Mouse (Mus musculus): Measurements from ENCODE around the gene Gpc1. TPM values are rescaled to one million over a fixed set of nuclear protein-coding genes. Genes with fewer than 3 reads are reported as not detected.

The Gpc1 gene
- polyA plus RNA-seq, 1 experiment from 2014 or later: 82.4 TPM

- Histone ChIP-seq H3K27ac (replicated peaks) (no peak overlapping the region), H3K4me3 (no peak overlapping the region), H3K4me1 (no peaks in the 10 kb centered on the region), H3K27me3 (peaks cover 17% of the 10 kb centered on the region; the same call in 1 of the 2 replicates), H3K9ac (replicated peaks) (no peak overlapping the region), H3K36me3 (no peaks in the 10 kb centered on the region), H3K4me2 (replicated peaks) (no peak overlapping the region), H3K9me3 (no peaks in the 10 kb centered on the region)
- peak; percentile 70 for ATAC-seq (ENCODE audit: low FRiP score, low read depth)
- WGBS: 8% methylated on average over 3 of the region's 3 CpGs
Measured at GRCm38 (mm10) chr1:92895089-92895488, 63.6 kb downstream of the Gpc1 start.

GRCm38 (mm10) chr1:92902786-92903185 lies 71.3 kb downstream of the Gpc1 start, which contains the start of gene Ankmy1:
TSS of gene Ankmy1 (minus strand) at chr1:92902906.
- peak; percentile 39 for ATAC-seq (ENCODE audit: low FRiP score, low read depth)
- H3K36me3 ChIP-seq: no peaks in the 10 kb centered on the region
- H3K9me3 ChIP-seq: no peaks in the 10 kb centered on the region
- H3K27me3 ChIP-seq: peaks cover 29% of the 10 kb centered on the region
- H3K4me1 ChIP-seq: peaks cover 17% of the 10 kb centered on the region
- H3K9ac ChIP-seq (replicated peaks): no peak within 1 kb of the TSS
- no peak within 1 kb of the TSS for H3K27ac ChIP-seq (replicated peaks)
- H3K4me2 ChIP-seq (replicated peaks): peak within 1 kb of the TSS; percentile 50
- 1% methylated on average over 15 of the region's 15 CpGs for WGBS
- H3K4me3 ChIP-seq: peak within 1 kb of the TSS; percentile 30

GRCm38 (mm10) chr1:92903627-92904026 lies 72.2 kb downstream of the Gpc1 start:
- peaks cover 37% of the 10 kb centered on the region for H3K27me3 ChIP-seq
- WGBS: 79% methylated on average over 4 of the region's 4 CpGs
- H3K4me1 ChIP-seq: peaks cover 21% of the 10 kb centered on the region
- no peak overlapping the region for H3K9ac ChIP-seq (replicated peaks)
- H3K27ac ChIP-seq (replicated peaks): no peak overlapping the region
- no peak for ATAC-seq (ENCODE audit: low FRiP score, low read depth)
- H3K4me2 ChIP-seq (replicated peaks): no peak overlapping the region
- H3K4me3 ChIP-seq: no peak overlapping the region
- no peaks in the 10 kb centered on the region for H3K9me3 ChIP-seq
- H3K36me3 ChIP-seq: no peaks in the 10 kb centered on the region

- Histone ChIP-seq H3K27me3 (peaks cover 38% of the 10 kb centered on the region), H3K36me3 (no peaks in the 10 kb centered on the region), H3K9me3 (no peaks in the 10 kb centered on the region), H3K4me3 (no peak overlapping the region), H3K27ac (replicated peaks) (no peak overlapping the region), H3K4me1 (peaks cover 34% of the 10 kb centered on the region), H3K9ac (replicated peaks) (no peak overlapping the region), H3K4me2 (replicated peaks) (no peak overlapping the region)
- ATAC-seq (ENCODE audit: low FRiP score, low read depth): no peak
- WGBS: 89% methylated on average over 2 of the region's 2 CpGs
Measured at GRCm38 (mm10) chr1:92905703-92906310, 74.4 kb downstream of the Gpc1 start.

GRCm38 (mm10) chr1:92906779-92907631 lies 75.6 kb downstream of the Gpc1 start, which contains the start of gene Dusp28:
TSS of gene Dusp28 (plus strand) at chr1:92906981.
- under 1% methylated on average over 81 of the region's 81 CpGs for WGBS
- H3K9me3 ChIP-seq: no peaks in the 10 kb centered on the region
- peak; percentile 86 for ATAC-seq (ENCODE audit: low FRiP score, low read depth)
- H3K36me3 ChIP-seq: no peaks in the 10 kb centered on the region
- peak within 1 kb of the TSS; percentile 60 for H3K9ac ChIP-seq (replicated peaks)
- H3K4me1 ChIP-seq: peaks cover 41% of the 10 kb centered on the region
- peak within 1 kb of the TSS; percentile 78 for H3K4me3 ChIP-seq
- peaks cover 26% of the 10 kb centered on the region for H3K27me3 ChIP-seq
- peak within 1 kb of the TSS; percentile 87 for H3K27ac ChIP-seq (replicated peaks)
- peak within 1 kb of the TSS; percentile 66 for H3K4me2 ChIP-seq (replicated peaks)

GRCm38 (mm10) chr1:92907632-92908360 lies 76.4 kb downstream of the Gpc1 start:
- peak overlapping the region; percentile 78 for H3K4me3 ChIP-seq
- no peak for ATAC-seq (ENCODE audit: low FRiP score, low read depth)
- 51% methylated on average over 20 of the region's 20 CpGs for WGBS
- H3K27ac ChIP-seq (replicated peaks): peak overlapping the region; percentile 87
- peak overlapping the region; percentile 66 for H3K4me2 ChIP-seq (replicated peaks)
- peaks cover 20% of the 10 kb centered on the region for H3K27me3 ChIP-seq
- H3K9ac ChIP-seq (replicated peaks): peak overlapping the region; percentile 60
- no peaks in the 10 kb centered on the region for H3K36me3 ChIP-seq
- H3K4me1 ChIP-seq: peaks cover 43% of the 10 kb centered on the region
- no peaks in the 10 kb centered on the region for H3K9me3 ChIP-seq

- no peak for ATAC-seq (ENCODE audit: low FRiP score, low read depth)
- Histone ChIP-seq H3K4me3 (no peak overlapping the region), H3K27ac (replicated peaks) (no peak overlapping the region), H3K9ac (replicated peaks) (no peak overlapping the region), H3K4me2 (replicated peaks) (no peak overlapping the region), H3K36me3 (no peaks in the 10 kb centered on the region), H3K27me3 (peaks cover 20% of the 10 kb centered on the region), H3K9me3 (no peaks in the 10 kb centered on the region), H3K4me1 (peaks cover 41% of the 10 kb centered on the region)
- WGBS: 89% methylated on average over 3 of the region's 3 CpGs
Measured at GRCm38 (mm10) chr1:92908664-92909063, 77.2 kb downstream of the Gpc1 start.

- peaks cover 41% of the 10 kb centered on the region for H3K4me1 ChIP-seq
- peaks cover 20% of the 10 kb centered on the region for H3K27me3 ChIP-seq
- H3K27ac ChIP-seq (replicated peaks): no peak overlapping the region
- no peak overlapping the region for H3K4me3 ChIP-seq
- H3K9ac ChIP-seq (replicated peaks): no peak overlapping the region
- 72% methylated on average over 4 of the region's 4 CpGs for WGBS
- ATAC-seq (ENCODE audit: low FRiP score, low read depth): no peak
- no peak overlapping the region for H3K4me2 ChIP-seq (replicated peaks)
- no peaks in the 10 kb centered on the region for H3K36me3 ChIP-seq
- no peaks in the 10 kb centered on the region for H3K9me3 ChIP-seq
Measured at GRCm38 (mm10) chr1:92909068-92909467, 77.6 kb downstream of the Gpc1 start.

MicroRNAs within 50 kb of the gene (microRNA counts, 519-probe panel; counts per million panel counts)
- microRNA mmu-miR-149: 6,979 counts per million, percentile 77 among the panel's probes with 10 or more counts

Small RNAs within 50 kb of the gene (microRNA-seq; reads per million reads assigned to microRNA genes)
- 14,415 reads per million, percentile 97 among the genes with 10 or more reads in this experiment for gene Mir149

Other genes with a start within 250 kb of the Gpc1 start
- gene Olfr1412, start 245.9 kb upstream of the Gpc1 start, polyA plus RNA-seq (2016; fragmentation: Nextera tagmentation; extraction: Ambion mirVana): not detected in 2 replicates
- not detected in 2 replicates for gene Olfr1411, start 237.2 kb upstream of the Gpc1 start, polyA plus RNA-seq (2016; fragmentation: Nextera tagmentation; extraction: Ambion mirVana)
- gene Olfr1410, start 225.9 kb upstream of the Gpc1 start, polyA plus RNA-seq (2016; fragmentation: Nextera tagmentation; extraction: Ambion mirVana): not detected in 2 replicates
- 0.10 TPM in 1 of 2 replicates, not detected in the other for gene Olfr12, start 213.9 kb upstream of the Gpc1 start, polyA plus RNA-seq (2016; fragmentation: Nextera tagmentation; extraction: Ambion mirVana)
- gene Cops9, start 189.7 kb upstream of the Gpc1 start, polyA plus RNA-seq (2016; fragmentation: Nextera tagmentation; extraction: Ambion mirVana): 389 and 410 TPM in 2 replicates
- not detected in 2 replicates for gene Otos, start 182.8 kb upstream of the Gpc1 start, polyA plus RNA-seq (2016; fragmentation: Nextera tagmentation; extraction: Ambion mirVana)
- 0.45 and 0.80 TPM in 2 replicates for gene Ankmy1, start 71.3 kb downstream of the Gpc1 start, polyA plus RNA-seq (2016; fragmentation: Nextera tagmentation; extraction: Ambion mirVana)
- 14.6 and 16.7 TPM in 2 replicates for gene Dusp28, start 75.3 kb downstream of the Gpc1 start, polyA plus RNA-seq (2016; fragmentation: Nextera tagmentation; extraction: Ambion mirVana)
- gene Rnpepl1, start 79.1 kb downstream of the Gpc1 start, polyA plus RNA-seq (2016; fragmentation: Nextera tagmentation; extraction: Ambion mirVana): 27.6 and 29.9 TPM in 2 replicates
- gene Capn10, start 102.7 kb downstream of the Gpc1 start, polyA plus RNA-seq (2016; fragmentation: Nextera tagmentation; extraction: Ambion mirVana): 55.2 TPM in 2 replicates
- 0.27 and 0.45 TPM in 2 replicates for gene Gpr35, start 119.2 kb downstream of the Gpc1 start, polyA plus RNA-seq (2016; fragmentation: Nextera tagmentation; extraction: Ambion mirVana)
- not detected in 2 replicates for gene Aqp12, start 174.7 kb downstream of the Gpc1 start, polyA plus RNA-seq (2016; fragmentation: Nextera tagmentation; extraction: Ambion mirVana)